Mouse (Mus musculus) liver (tissue): ENCODE data around the gene Iqcb1.

Source experiments
- DNase-seq: peaks from one replicate; pipeline ENCODE4 v3.0.0-alpha.2; 2020; ENCODE audit warnings: mixed read lengths

The Iqcb1 gene

GRCm38 (mm10) chr16:36877316-36877715 is 49.1 kb downstream of the Iqcb1 start:
- peak; percentile 38 for DNase-seq

- DNase-seq = no peak
These were observed 54.7 kb downstream of the Iqcb1 start for GRCm38 (mm10) chr16:36882737-36883343.

- DNase-seq = peak; percentile 76
These were observed 56.7 kb downstream of the Iqcb1 start for GRCm38 (mm10) chr16:36884881-36885280.

- no peak for DNase-seq
These were observed 57.7 kb downstream of the Iqcb1 start for GRCm38 (mm10) chr16:36885912-36886311.

GRCm38 (mm10) chr16:36887546-36887945 is 59.4 kb downstream of the Iqcb1 start:
- no peak for DNase-seq

- peak; percentile 83 for DNase-seq
These were observed 62.4 kb downstream of the Iqcb1 start for GRCm38 (mm10) chr16:36890559-36890958.

- peak; percentile 33 for DNase-seq
These were observed 63.2 kb downstream of the Iqcb1 start for GRCm38 (mm10) chr16:36891415-36891814.

GRCm38 (mm10) chr16:36893317-36893716 is 65.1 kb downstream of the Iqcb1 start:
- peak; percentile 75 for DNase-seq

- no peak for DNase-seq
These were observed 68.5 kb downstream of the Iqcb1 start for GRCm38 (mm10) chr16:36896712-36897111.

- no peak for DNase-seq
These were observed 75.0 kb downstream of the Iqcb1 start for GRCm38 (mm10) chr16:36903156-36903555.

GRCm38 (mm10) chr16:36911909-36912308 is 83.7 kb downstream of the Iqcb1 start:
- no peak for DNase-seq

- DNase-seq = no peak
These were observed 84.1 kb downstream of the Iqcb1 start for GRCm38 (mm10) chr16:36912311-36912710.

- no peak for DNase-seq
These were observed 86.0 kb downstream of the Iqcb1 start for GRCm38 (mm10) chr16:36914195-36914594.

- DNase-seq = no peak
These were observed 90.3 kb downstream of the Iqcb1 start for GRCm38 (mm10) chr16:36918505-36918904.

GRCm38 (mm10) chr16:36920410-36920809 is 92.2 kb downstream of the Iqcb1 start:
- DNase-seq = no peak

- no peak for DNase-seq
These were observed 93.0 kb downstream of the Iqcb1 start for GRCm38 (mm10) chr16:36921067-36921613.

- no peak for DNase-seq
These were observed 93.8 kb downstream of the Iqcb1 start for GRCm38 (mm10) chr16:36921980-36922379.
